Mouse (Mus musculus) mesoderm, embryonic 11.5 days (tissue): Measurements from ENCODE around the gene Slc6a20b.

Source experiments
- DNase-seq: peaks from one replicate; pipeline ENCODE4 v3.0.0-alpha.2; 2012; ENCODE audit warnings: low read depth, low spot score

The Slc6a20b gene

GRCm38 (mm10) chr9:123595194-123595593, 37.2 kb downstream of the Slc6a20b start:
- no peak for DNase-seq

DNA sequence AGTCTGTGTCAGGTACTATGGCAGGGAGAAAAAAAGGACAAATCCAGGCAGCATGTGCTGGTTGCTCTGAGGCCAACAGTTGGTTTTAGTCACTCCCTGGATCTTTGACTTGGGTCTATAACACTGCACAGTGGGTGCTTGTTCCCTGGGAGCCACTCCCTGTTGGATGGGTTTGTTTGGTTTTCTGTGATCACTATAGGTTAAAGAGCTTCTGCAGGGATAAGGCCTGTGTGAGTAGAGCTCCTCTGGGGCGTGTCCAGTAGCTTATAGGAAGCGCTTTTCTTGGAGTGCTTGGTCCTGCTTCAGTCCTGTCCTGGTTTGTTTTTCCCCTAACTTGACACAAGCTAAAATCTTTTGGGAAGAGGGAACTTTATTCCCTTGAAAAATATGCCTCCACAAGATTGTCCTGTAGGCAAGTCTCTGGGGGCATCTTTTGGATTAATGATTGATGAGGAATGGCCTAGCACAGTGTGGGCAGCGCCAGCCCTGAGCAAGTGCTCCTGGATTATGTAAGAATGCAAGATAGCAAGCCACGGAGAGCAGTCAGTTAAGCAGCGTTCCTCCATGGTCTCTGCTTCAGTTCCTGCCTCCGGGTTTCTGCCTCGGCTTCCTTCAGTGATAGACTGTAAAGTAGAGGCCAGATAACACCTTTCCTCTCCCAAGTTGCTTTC, 43.0 kb downstream of the Slc6a20b start:
- DNase-seq: no peak

- DNase-seq: no peak
These were observed 54.8 kb downstream of the Slc6a20b start for GRCm38 (mm10) chr9:123577360-123578192.

DNA sequence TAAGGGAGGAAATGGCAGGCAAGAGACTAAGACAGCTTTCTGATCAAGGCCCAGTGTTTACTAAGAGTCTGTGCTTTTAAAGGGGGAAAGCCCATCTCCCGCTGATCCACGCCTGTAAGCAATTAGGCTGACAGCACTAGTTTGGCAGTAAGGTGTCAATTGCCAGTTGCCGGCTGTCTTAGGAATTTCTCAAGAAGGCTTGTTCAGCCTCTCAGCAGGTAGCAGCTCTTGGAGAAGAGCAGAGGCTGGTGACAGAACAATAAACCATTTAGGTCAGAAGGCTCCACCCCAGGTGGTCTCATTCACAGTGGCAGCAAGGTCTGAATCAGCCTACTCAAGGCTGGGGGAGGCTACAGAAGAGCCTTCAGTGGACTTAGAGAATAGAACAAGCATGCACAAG, 77.8 kb downstream of the Slc6a20b start:
- DNase-seq: peak; percentile 68
